Mouse (Mus musculus): ENCODE measurements around the gene Fanca.

Fanca gene

GRCm38 (mm10) chr8:123319522-123320164 lies 1.3 kb upstream of the Fanca start:
- H3K36me3 ChIP-seq (ENCODE audit: insufficient read depth, low read length) = no peaks in the 10 kb centered on the region
- H3K9me3 ChIP-seq (ENCODE audit: low read length) = no peaks in the 10 kb centered on the region
- no peaks in the 10 kb centered on the region for H3K27me3 ChIP-seq (ENCODE audit: insufficient read depth, low read length)
- H3K4me3 ChIP-seq (replicated peaks; ENCODE audit: low read length) = peak overlapping the region; percentile 87
- TF ChIP-seq POU5F1 (IDR thresholded peaks at IDR 0.05; ENCODE audit: borderline replicate concordance, low read length) = no peak
- no peak for TF ChIP-seq NANOG (IDR thresholded peaks at IDR 0.05; ENCODE audit: borderline replicate concordance, low read length)
- TF ChIP-seq CTCF (conservative IDR thresholded peaks at IDR 0.05; ENCODE audit: low read length) = peak; percentile 53
- peaks cover 18% of the 10 kb centered on the region for H3K4me1 ChIP-seq (replicated peaks; ENCODE audit: low read depth, low read length)

GRCm38 (mm10) chr8:123317781-123318466 lies 452 bp downstream of the Fanca start:
- no peaks in the 10 kb centered on the region for H3K9me3 ChIP-seq (ENCODE audit: low read length)
- TF ChIP-seq NANOG (IDR thresholded peaks at IDR 0.05; ENCODE audit: borderline replicate concordance, low read length) (no peak), POU5F1 (IDR thresholded peaks at IDR 0.05; ENCODE audit: borderline replicate concordance, low read length) (no peak), CTCF (conservative IDR thresholded peaks at IDR 0.05; ENCODE audit: low read length) (no peak)
- H3K4me1 ChIP-seq (replicated peaks; ENCODE audit: low read depth, low read length) = peaks cover 14% of the 10 kb centered on the region
- H3K36me3 ChIP-seq (ENCODE audit: insufficient read depth, low read length) = peaks cover 12% of the 10 kb centered on the region
- H3K27me3 ChIP-seq (ENCODE audit: insufficient read depth, low read length) = no peaks in the 10 kb centered on the region
- peak overlapping the region; percentile 87 for H3K4me3 ChIP-seq (replicated peaks; ENCODE audit: low read length)

- Histone ChIP-seq H3K36me3 (ENCODE audit: insufficient read depth, low read length) (peaks cover 68% of the 10 kb centered on the region), H3K4me3 (replicated peaks; ENCODE audit: low read length) (no peak overlapping the region), H3K4me1 (replicated peaks; ENCODE audit: low read depth, low read length) (no peaks in the 10 kb centered on the region; the same call in none of the 2 replicates), H3K27me3 (ENCODE audit: insufficient read depth, low read length) (no peaks in the 10 kb centered on the region), H3K9me3 (ENCODE audit: low read length) (no peaks in the 10 kb centered on the region)
- TF ChIP-seq CTCF (conservative IDR thresholded peaks at IDR 0.05; ENCODE audit: low read length) = no peak
- TF ChIP-seq POU5F1 (IDR thresholded peaks at IDR 0.05; ENCODE audit: borderline replicate concordance, low read length) = no peak
- TF ChIP-seq NANOG (IDR thresholded peaks at IDR 0.05; ENCODE audit: borderline replicate concordance, low read length) = no peak
Observed at GRCm38 (mm10) chr8:123308738-123309137, 9.6 kb downstream of the Fanca start.

GRCm38 (mm10) chr8:123298301-123298700 lies 20.1 kb downstream of the Fanca start:
- Histone ChIP-seq H3K27me3 (ENCODE audit: insufficient read depth, low read length) (no peaks in the 10 kb centered on the region), H3K36me3 (ENCODE audit: insufficient read depth, low read length) (peaks cover 88% of the 10 kb centered on the region), H3K4me3 (replicated peaks; ENCODE audit: low read length) (no peak overlapping the region), H3K9me3 (ENCODE audit: low read length) (no peaks in the 10 kb centered on the region), H3K4me1 (replicated peaks; ENCODE audit: low read depth, low read length) (no peaks in the 10 kb centered on the region)
- TF ChIP-seq NANOG (IDR thresholded peaks at IDR 0.05; ENCODE audit: borderline replicate concordance, low read length) = no peak
- no peak for TF ChIP-seq POU5F1 (IDR thresholded peaks at IDR 0.05; ENCODE audit: borderline replicate concordance, low read length)
- TF ChIP-seq CTCF (conservative IDR thresholded peaks at IDR 0.05; ENCODE audit: low read length) = no peak

- Histone ChIP-seq H3K9me3 (ENCODE audit: low read length) (no peaks in the 10 kb centered on the region), H3K36me3 (ENCODE audit: insufficient read depth, low read length) (peaks cover 91% of the 10 kb centered on the region), H3K27me3 (ENCODE audit: insufficient read depth, low read length) (no peaks in the 10 kb centered on the region), H3K4me1 (replicated peaks; ENCODE audit: low read depth, low read length) (no peaks in the 10 kb centered on the region), H3K4me3 (replicated peaks; ENCODE audit: low read length) (no peak overlapping the region)
- TF ChIP-seq NANOG (IDR thresholded peaks at IDR 0.05; ENCODE audit: borderline replicate concordance, low read length) (no peak), POU5F1 (IDR thresholded peaks at IDR 0.05; ENCODE audit: borderline replicate concordance, low read length) (no peak), CTCF (conservative IDR thresholded peaks at IDR 0.05; ENCODE audit: low read length) (no peak)
Observed at GRCm38 (mm10) chr8:123292785-123293184, 25.6 kb downstream of the Fanca start.

- Histone ChIP-seq H3K27me3 (ENCODE audit: insufficient read depth, low read length) (no peaks in the 10 kb centered on the region), H3K4me3 (replicated peaks; ENCODE audit: low read length) (no peak overlapping the region), H3K9me3 (ENCODE audit: low read length) (no peaks in the 10 kb centered on the region), H3K36me3 (ENCODE audit: insufficient read depth, low read length) (peaks cover 90% of the 10 kb centered on the region), H3K4me1 (replicated peaks; ENCODE audit: low read depth, low read length) (no peaks in the 10 kb centered on the region)
- TF ChIP-seq CTCF (conservative IDR thresholded peaks at IDR 0.05; ENCODE audit: low read length) (no peak), NANOG (IDR thresholded peaks at IDR 0.05; ENCODE audit: borderline replicate concordance, low read length) (no peak), POU5F1 (IDR thresholded peaks at IDR 0.05; ENCODE audit: borderline replicate concordance, low read length) (no peak)
Observed at GRCm38 (mm10) chr8:123292281-123292680, 26.1 kb downstream of the Fanca start.

- Histone ChIP-seq H3K36me3 (ENCODE audit: insufficient read depth, low read length) (peaks cover 90% of the 10 kb centered on the region), H3K4me1 (replicated peaks; ENCODE audit: low read depth, low read length) (no peaks in the 10 kb centered on the region), H3K9me3 (ENCODE audit: low read length) (no peaks in the 10 kb centered on the region), H3K27me3 (ENCODE audit: insufficient read depth, low read length) (no peaks in the 10 kb centered on the region), H3K4me3 (replicated peaks; ENCODE audit: low read length) (no peak overlapping the region)
- no peak for TF ChIP-seq POU5F1 (IDR thresholded peaks at IDR 0.05; ENCODE audit: borderline replicate concordance, low read length)
- TF ChIP-seq CTCF (conservative IDR thresholded peaks at IDR 0.05; ENCODE audit: low read length) = no peak
Observed at GRCm38 (mm10) chr8:123291716-123292115, 26.7 kb downstream of the Fanca start.

GRCm38 (mm10) chr8:123290679-123291078 lies 27.7 kb downstream of the Fanca start:
- TF ChIP-seq NANOG (IDR thresholded peaks at IDR 0.05; ENCODE audit: borderline replicate concordance, low read length) (no peak), CTCF (conservative IDR thresholded peaks at IDR 0.05; ENCODE audit: low read length) (no peak), POU5F1 (IDR thresholded peaks at IDR 0.05; ENCODE audit: borderline replicate concordance, low read length) (no peak)
- no peaks in the 10 kb centered on the region for H3K4me1 ChIP-seq (replicated peaks; ENCODE audit: low read depth, low read length)
- no peak overlapping the region for H3K4me3 ChIP-seq (replicated peaks; ENCODE audit: low read length)
- peaks cover 89% of the 10 kb centered on the region for H3K36me3 ChIP-seq (ENCODE audit: insufficient read depth, low read length)
- no peaks in the 10 kb centered on the region for H3K27me3 ChIP-seq (ENCODE audit: insufficient read depth, low read length)
- no peaks in the 10 kb centered on the region for H3K9me3 ChIP-seq (ENCODE audit: low read length)

Data from E14TG2a.4 (cell line).